Mouse (Mus musculus) lung, adult 2 months (tissue): ENCODE results near the gene Acvr1b.

Experiments used
- CTCF ChIP-seq: fragments of 200-500 bp; IDR thresholded peaks from 2 replicates; pipeline ENCODE4 v1.5.1; 2011; ENCODE audit warnings: mild to moderate bottlenecking, low read length, control low read depth; ENCODE audit not compliant: insufficient read depth
- POLR2A ChIP-seq: fragments of 200-500 bp; IDR thresholded peaks from 2 replicates; pipeline ENCODE4 v1.6.1; 2011; ENCODE audit warnings: low read depth, mild to moderate bottlenecking, control low read depth, low read length, borderline replicate concordance; ENCODE audit errors: extremely low read depth

GRCm38 (mm10) chr15:101231648-101232180 lies 57.8 kb downstream of the Acvr1b start:
- TF ChIP-seq POLR2A (no peak), CTCF (no peak)
